Mouse (Mus musculus): ENCODE results near the gene Krtap5-2.
"Not testable (repeated sequence)": the region's sequence is repeated elsewhere in the genome, so short reads cannot be mapped to it uniquely, and the experiment has no call there.

Krtap5-2 gene

DNA sequence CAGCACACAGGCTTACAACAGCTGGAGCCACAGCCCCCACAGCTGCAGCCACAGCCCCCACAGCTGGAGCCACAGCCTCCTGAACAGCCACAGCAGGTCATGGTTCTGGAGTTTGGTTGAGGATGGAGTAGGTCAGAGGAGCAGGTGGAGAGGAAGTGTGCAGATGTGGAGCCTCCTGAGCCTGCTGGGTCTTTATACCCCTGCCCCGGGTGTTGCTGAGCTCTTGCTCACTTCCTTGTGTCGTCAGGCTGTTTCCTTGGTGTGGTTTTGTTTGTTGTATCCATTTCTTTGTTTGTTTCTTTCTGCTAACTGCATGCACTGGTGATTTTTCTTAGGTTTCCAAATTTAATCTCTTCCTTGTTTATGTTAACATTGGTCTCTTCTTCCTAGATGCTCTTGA, 39.9 kb downstream of the Krtap5-2 start, which contains the start of gene Gm39115:
Gm39115 (minus strand) TSS at position 101 of the 400 bp plus-strand sequence.
- in situ Hi-C loops (cut with MboI) = not testable (repeated sequence)

DNA sequence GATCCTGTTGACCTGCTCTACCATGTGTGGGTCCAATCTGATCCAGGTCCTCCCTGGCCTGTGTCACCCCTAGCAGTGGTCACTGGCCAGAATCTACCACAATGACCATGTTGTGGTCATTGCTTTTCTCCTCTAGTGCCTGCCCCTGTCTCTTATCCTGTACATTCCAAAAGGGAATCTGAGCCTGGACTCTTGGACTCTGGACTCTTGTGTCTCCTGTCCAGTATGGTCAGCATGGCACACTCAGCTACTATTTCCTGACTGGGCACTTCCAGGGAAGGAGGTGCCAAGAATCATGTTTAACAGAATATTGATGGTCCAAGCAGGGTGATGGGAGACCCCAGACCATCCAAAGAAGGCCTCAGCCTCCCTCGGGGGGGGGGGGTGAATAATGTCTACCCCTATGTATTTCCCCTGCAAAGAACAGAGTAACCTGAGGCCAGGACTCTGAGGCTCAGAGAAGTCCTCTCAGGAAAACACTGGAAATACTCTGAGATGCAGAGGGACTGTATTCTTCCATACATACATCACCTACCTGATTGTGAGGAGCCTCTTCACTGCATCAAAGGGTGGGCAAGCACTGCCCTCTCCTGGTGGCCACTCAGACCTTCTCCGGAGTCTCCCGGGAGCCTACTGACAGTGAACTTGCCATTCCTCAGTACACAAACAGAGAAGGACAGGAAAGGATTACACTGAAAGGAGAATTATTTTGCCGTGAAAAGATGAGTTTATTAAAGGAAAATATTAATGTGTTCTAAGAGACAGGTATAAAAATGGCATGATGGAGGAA, 41.4 kb downstream of the Krtap5-2 start:
- in situ Hi-C loops (cut with MboI) = no loop called here

- in situ Hi-C loops (cut with MboI) = no loop called here
Measured at GRCm38 (mm10) chr7:142128843-142129242, 47.0 kb downstream of the Krtap5-2 start.
